Mouse (Mus musculus) stomach, embryonic 16.5 days (tissue): Measurements from ENCODE around the gene Olfr221. TPM values are rescaled to one million over a fixed set of nuclear protein-coding genes. Genes with fewer than 3 reads are reported as not detected.
A peak's percentile ranks its signal among the peaks of the same experiment; 100 is the strongest.

Experiments
- ATAC-seq: fragments of 200-750 bp; cut with Nextera tagmentation; 2 replicates; pipeline ENCODE4 v1.8.0; 2017; ENCODE audit warnings: moderate number of reproducible peaks, moderate TSS enrichment; ENCODE audit not compliant: insufficient read depth, low FRiP score
- H3K27ac ChIP-seq: fragments of 300-500 bp; sonication (generic); 2 replicates; pipeline ENCODE4 v1.5.1; 2014; ENCODE audit warnings: low read length
- H3K27me3 ChIP-seq: fragments of 300-500 bp; sonication (generic); 2 replicates; pipeline ENCODE4 v1.6.1; 2014; ENCODE audit warnings: low read length, control low read depth, mixed read lengths; ENCODE audit not compliant: control insufficient read depth, insufficient read depth
- H3K36me3 ChIP-seq: fragments of 300-500 bp; sonication (generic); 2 replicates; pipeline ENCODE4 v1.6.1; 2014; ENCODE audit warnings: low read length; ENCODE audit not compliant: control insufficient read depth, insufficient read depth
- H3K4me1 ChIP-seq: fragments of 300-500 bp; sonication (generic); 2 replicates; pipeline ENCODE4 v1.6.1; 2014; ENCODE audit warnings: low read length, control low read depth, mixed read lengths; ENCODE audit not compliant: control insufficient read depth, insufficient read depth
- H3K4me2 ChIP-seq: fragments of 300-500 bp; sonication (generic); 2 replicates; pipeline ENCODE4 v1.6.1; 2014; ENCODE audit warnings: low read depth, low read length, mixed read lengths
- H3K4me3 ChIP-seq: fragments of 300-500 bp; sonication (generic); replicated peaks from 2 replicates; pipeline ENCODE4 v1.5.1; 2014; ENCODE audit warnings: mild to moderate bottlenecking, low read length
- H3K9ac ChIP-seq: fragments of 300-500 bp; sonication (generic); 2 replicates; pipeline ENCODE4 v1.6.1; 2014; ENCODE audit warnings: low read length
- H3K9me3 ChIP-seq: fragments of 300-500 bp; sonication (generic); replicated peaks from 2 replicates; pipeline ENCODE4 v1.6.1; 2016; ENCODE audit warnings: low read length, control low read depth; ENCODE audit not compliant: control insufficient read depth
- WGBS: fragments of 180-500 bp; shearing (Covaris S2); extraction: QIAGEN DNeasy Blood & Tissue Kit; methylation state at CpG from one replicate; pipeline ENCODE4 v1.1.7; 2014; 5-methylcytosine and 5-hydroxymethylcytosine counted together
- polyA plus RNA-seq: library from polyadenylated mRNA; unstranded; fragments of >200 nt; fragmentation: Nextera tagmentation; extraction: Ambion mirVana; gene quantifications from 2 replicates; pipeline ENCODE4 v1.2.1, GENCODE M21; 2015

Olfr221 gene
- polyA plus RNA-seq, 1 experiment from 2014 or later, result not detected

DNA sequence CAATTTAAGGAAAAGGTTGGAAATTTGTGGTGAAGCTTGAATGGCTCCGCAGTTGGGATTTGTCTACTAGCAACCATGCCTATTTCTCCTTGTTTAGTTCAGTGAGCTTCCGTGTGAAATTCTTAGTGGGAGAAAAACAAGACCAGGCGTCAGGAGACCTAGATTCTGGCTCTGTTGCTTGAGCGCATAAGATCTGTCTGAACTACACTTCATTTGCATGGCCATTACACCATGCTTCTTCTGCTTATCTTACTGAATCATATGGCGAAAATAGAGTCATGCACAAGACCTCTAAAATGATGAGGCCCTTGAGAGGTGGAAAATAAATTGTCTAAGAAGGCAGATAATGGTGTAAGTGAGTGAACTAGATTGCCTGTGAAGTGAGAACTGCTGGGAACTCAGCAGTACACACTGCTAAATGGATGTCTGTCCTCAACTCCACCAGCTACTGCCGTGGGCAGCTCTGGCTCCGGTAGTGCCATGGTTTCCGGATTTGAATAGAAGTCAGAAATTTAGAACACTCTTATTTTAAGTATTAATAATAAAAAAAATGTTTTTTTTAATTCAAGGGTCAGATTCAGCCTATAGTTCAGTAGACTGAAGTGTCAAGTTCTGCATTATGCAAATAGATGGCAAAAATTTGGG is 20.6 kb downstream of the Olfr221 start:
- Histone ChIP-seq H3K4me3 (no peak overlapping the region), H3K27ac (peak overlapping the region; percentile 100), H3K36me3 (no peaks in the 10 kb centered on the region), H3K4me1 (peaks cover 28% of the 10 kb centered on the region), H3K9me3 (no peaks in the 10 kb centered on the region), H3K27me3 (no peaks in the 10 kb centered on the region), H3K9ac (no peak overlapping the region), H3K4me2 (no peak overlapping the region)
- no peak for ATAC-seq
- 91% methylated on average over 8 of the region's 8 CpGs for WGBS

DNA sequence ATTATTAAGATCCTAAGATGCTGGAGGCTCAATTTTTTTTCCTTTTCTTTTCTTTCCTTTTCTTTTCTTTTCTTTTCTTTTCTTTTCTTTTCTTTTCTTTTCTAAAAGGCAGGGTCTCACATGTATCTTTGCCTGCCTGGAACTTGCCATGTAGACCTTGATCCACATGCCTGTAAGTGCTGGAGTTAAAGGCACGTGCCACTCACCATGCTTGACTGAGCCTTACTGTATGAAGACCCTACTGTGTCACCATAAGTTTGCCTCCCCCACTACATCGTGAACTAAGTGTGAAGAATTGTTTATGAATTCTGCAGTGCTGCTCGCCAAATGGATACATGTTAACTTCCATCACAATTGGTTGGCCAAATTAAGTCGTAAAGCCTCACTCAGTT is 21.1 kb downstream of the Olfr221 start:
- no peaks in the 10 kb centered on the region for H3K36me3 ChIP-seq
- no peak overlapping the region for H3K9ac ChIP-seq
- H3K9me3 ChIP-seq, result no peaks in the 10 kb centered on the region
- H3K27ac ChIP-seq, result peak overlapping the region; percentile 100
- WGBS, result 51% methylated on average over 4 of the region's 4 CpGs
- ATAC-seq, result no peak
- peak overlapping the region; percentile 77 for H3K4me2 ChIP-seq
- H3K27me3 ChIP-seq, result no peaks in the 10 kb centered on the region
- H3K4me1 ChIP-seq, result peaks cover 34% of the 10 kb centered on the region
- H3K4me3 ChIP-seq, result peak overlapping the region; percentile 70

- Histone ChIP-seq H3K27me3 (no peaks in the 10 kb centered on the region), H3K9me3 (no peaks in the 10 kb centered on the region), H3K4me3 (peak within 1 kb of the TSS; percentile 70), H3K36me3 (no peaks in the 10 kb centered on the region), H3K4me1 (peaks cover 39% of the 10 kb centered on the region), H3K4me2 (peak within 1 kb of the TSS; percentile 77), H3K9ac (peak within 1 kb of the TSS; percentile 94), H3K27ac (peak within 1 kb of the TSS; percentile 100)
- peak; percentile 76 for ATAC-seq
- WGBS, result 6% methylated on average over 15 of the region's 15 CpGs
Measured at GRCm38 (mm10) chr14:52020486-52021137, 21.6 kb downstream of the Olfr221 start, which contains the start of gene Zfp219. Zfp219 (minus strand) TSS chr14:52020733.

DNA sequence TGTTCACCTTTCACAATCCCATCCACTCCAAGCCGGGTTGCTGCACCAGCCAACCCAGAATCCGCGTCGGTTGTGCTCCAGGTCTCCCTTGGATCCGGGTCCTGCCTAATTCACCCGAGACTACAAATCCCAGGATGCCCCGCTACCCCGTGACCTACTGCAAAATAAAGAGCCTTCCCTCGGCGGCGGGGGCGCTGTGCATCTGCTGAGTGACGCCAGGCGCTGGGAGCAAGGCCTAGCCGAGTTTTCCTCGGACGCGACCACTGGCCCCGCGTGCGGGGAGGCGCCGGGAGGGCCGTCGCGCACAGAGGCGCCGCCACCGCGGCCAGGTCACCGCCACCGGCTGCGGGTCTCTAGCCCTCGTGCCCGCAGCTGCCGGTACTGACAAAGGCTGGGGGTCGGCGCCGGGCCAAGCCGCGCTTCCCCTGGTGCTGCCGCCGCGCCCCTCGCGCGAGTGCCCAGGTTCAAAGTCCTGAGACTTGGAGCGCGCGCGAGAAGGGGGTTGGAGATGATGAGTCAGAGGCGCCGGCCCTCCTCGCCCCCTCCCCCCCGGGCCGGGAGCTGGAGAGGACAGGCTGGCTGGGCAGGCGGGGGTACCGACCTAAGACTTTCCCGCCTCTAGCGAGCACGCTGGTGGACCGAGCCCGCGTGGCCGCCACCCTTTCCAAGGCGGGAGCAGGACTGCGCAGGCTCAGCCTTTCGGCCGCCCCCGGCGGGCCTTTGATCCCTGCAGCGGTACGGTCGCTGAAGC is 22.5 kb downstream of the Olfr221 start:
- Histone ChIP-seq H3K36me3 (no peaks in the 10 kb centered on the region), H3K9me3 (no peaks in the 10 kb centered on the region), H3K9ac (peak overlapping the region; percentile 94), H3K27me3 (no peaks in the 10 kb centered on the region), H3K27ac (peak overlapping the region; percentile 100), H3K4me1 (peaks cover 43% of the 10 kb centered on the region), H3K4me3 (peak overlapping the region; percentile 70), H3K4me2 (peak overlapping the region; percentile 77)
- WGBS, result under 1% methylated on average over 74 of the region's 74 CpGs
- ATAC-seq, result peak; percentile 89

DNA sequence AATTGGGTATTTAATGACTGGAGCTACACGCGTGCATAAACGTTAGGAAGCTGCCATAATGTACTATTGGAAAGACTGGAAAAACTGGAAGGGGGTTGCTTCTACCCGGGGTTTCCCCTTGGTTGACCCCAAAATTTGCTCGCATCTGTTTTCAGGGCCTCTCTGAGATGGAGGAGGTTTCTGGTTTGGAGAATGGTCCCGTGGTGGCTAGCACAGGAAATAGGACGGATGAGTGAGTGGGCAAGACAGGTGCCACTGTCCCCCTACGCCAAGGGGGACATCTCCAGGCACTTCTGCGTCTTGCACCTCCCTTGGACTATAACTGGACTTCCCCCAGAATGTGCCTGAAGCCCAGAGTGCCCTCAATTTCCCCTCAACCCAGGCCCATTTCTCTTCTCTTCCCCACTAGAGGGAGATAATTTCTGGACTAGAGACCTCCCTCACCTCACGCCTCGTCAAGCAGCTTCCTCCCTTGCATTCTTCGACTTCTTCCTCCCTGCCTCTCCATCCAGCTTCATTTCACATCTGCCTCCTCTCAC is 23.1 kb downstream of the Olfr221 start:
- ATAC-seq, result peak; percentile 1; the same call in 1 of the 2 replicates

DNA sequence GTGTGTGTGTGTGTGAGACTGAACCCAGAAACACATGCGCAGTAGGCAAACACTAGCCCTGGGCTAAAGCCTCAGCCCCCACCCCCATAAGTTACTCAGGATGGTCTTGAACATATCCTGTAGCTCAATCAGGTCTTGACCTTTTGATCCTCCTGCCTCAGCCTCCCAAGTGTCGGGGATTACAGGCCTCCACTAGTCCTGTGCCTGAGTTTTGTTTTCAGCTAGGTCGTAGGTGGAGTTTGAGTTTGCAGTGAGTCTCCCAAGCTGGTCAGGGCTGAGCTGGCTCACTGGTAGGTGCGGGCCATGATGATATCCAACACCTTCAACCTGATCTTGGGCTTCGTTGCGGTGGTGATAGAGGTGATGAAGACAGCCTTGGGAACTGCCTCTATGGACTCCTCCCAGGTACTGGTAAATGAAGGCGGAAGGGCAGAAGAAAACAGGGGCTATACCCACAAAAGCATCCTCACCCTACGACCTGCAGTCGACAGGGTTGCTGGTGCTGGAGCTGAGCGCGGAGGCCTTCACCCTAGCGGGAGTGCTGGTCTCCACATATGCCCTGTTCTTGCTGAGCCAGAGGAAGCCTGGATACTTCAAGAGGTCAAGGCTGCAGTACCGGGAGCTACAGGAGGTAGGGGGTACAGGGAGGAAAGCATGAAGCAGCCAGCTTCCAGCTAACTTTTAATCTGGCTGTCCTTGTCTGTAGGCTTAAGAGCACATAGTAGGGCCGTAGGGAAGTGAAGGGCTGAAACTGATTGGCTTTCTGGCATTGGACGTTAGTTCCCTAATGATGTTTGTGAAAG is 23.8 kb downstream of the Olfr221 start:
- Histone ChIP-seq H3K9ac (peak overlapping the region; percentile 94), H3K27ac (peak overlapping the region; percentile 100), H3K4me1 (peaks cover 43% of the 10 kb centered on the region), H3K4me3 (peak overlapping the region; percentile 70), H3K4me2 (peak overlapping the region; percentile 77), H3K27me3 (no peaks in the 10 kb centered on the region), H3K9me3 (no peaks in the 10 kb centered on the region), H3K36me3 (no peaks in the 10 kb centered on the region)
- 86% methylated on average over 15 of the region's 15 CpGs for WGBS
- no peak for ATAC-seq

More for the DNA sequence above, 23.1 kb downstream of the Olfr221 start:
- H3K9ac ChIP-seq, result peak overlapping the region; percentile 94
- peaks cover 43% of the 10 kb centered on the region for H3K4me1 ChIP-seq
- H3K36me3 ChIP-seq, result no peaks in the 10 kb centered on the region
- no peaks in the 10 kb centered on the region for H3K27me3 ChIP-seq
- WGBS, result 26% methylated on average over 12 of the region's 12 CpGs
- peak overlapping the region; percentile 70 for H3K4me3 ChIP-seq
- H3K4me2 ChIP-seq, result peak overlapping the region; percentile 77
- H3K9me3 ChIP-seq, result no peaks in the 10 kb centered on the region
- peak overlapping the region; percentile 100 for H3K27ac ChIP-seq

GRCm38 (mm10) chr14:52017662-52018061 is 24.6 kb downstream of the Olfr221 start:
- Histone ChIP-seq H3K4me2 (no peak overlapping the region), H3K9ac (no peak overlapping the region), H3K36me3 (no peaks in the 10 kb centered on the region), H3K27ac (no peak overlapping the region), H3K27me3 (no peaks in the 10 kb centered on the region), H3K4me1 (peaks cover 40% of the 10 kb centered on the region), H3K9me3 (no peaks in the 10 kb centered on the region), H3K4me3 (no peak overlapping the region)
- no peak for ATAC-seq
- WGBS, result 72% methylated on average over 4 of the region's 4 CpGs

DNA sequence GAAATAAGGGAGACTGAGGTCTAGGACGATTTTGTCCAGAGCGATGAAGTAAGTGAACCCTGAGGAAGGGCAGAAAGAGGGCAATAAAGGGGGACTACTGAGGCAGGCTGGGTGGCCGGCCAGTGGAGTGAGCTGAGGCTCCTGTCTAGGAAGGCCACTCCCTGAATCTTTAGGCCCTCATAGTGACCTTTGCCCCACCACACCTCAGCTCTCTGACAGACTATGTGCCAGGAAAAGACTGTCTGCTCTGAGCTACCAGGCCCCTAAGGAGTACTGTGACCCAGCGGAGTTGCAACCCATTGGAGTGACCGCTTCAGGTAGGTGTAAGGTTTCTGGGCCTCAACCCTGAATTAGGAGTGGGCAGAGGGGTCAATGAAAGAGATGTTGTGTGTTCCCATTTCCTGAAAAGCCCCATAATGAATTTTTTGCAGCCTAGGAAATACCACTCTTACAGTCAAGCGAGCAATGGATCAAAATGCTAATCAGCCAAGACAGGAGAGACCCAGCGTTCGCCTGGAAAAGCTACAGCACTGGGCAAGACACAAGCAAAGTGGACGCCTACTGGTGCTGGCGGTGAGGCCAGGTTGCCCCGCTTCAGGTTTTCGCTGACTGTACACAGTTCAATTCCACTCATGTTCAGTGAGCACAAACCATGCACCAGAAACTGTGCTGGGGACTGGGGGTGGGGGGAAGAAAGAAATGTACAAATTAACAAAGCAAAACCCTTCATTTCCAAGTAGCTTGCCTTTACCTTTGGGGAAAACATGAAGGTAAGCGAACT is 25.4 kb downstream of the Olfr221 start:
- no peaks in the 10 kb centered on the region for H3K9me3 ChIP-seq
- H3K4me2 ChIP-seq, result no peak overlapping the region
- H3K9ac ChIP-seq, result peak overlapping the region; percentile 14; the same call in 1 of the 2 replicates
- no peaks in the 10 kb centered on the region for H3K27me3 ChIP-seq
- H3K4me3 ChIP-seq, result 0 out of 2 replicates have a peak overlapping the region, but pooled peaks have one; percentile 0
- H3K4me1 ChIP-seq, result peaks cover 36% of the 10 kb centered on the region
- no peak for ATAC-seq
- H3K27ac ChIP-seq, result peak overlapping the region; percentile 96
- 80% methylated on average over 13 of the region's 13 CpGs for WGBS
- no peaks in the 10 kb centered on the region for H3K36me3 ChIP-seq
